Mouse (Mus musculus) limb, embryonic 13.5 days (tissue): ENCODE data around the gene Rassf7. TPM values are rescaled to one million over a fixed set of nuclear protein-coding genes. Genes with fewer than 3 reads are reported as not detected.

Experiments
- ATAC-seq: fragments of 200-750 bp; cut with Nextera tagmentation; 2 replicates; pipeline ENCODE4 v1.8.0; 2017; ENCODE audit warnings: low read depth, moderate number of reproducible peaks, moderate TSS enrichment; ENCODE audit not compliant: low FRiP score
- H3K27ac ChIP-seq: fragments of 300-500 bp; sonication (generic); 2 replicates; pipeline ENCODE4 v1.5.1; 2015; ENCODE audit warnings: inconsistent platforms, mild to moderate bottlenecking, moderate library complexity
- H3K27me3 ChIP-seq: fragments of 300-500 bp; sonication (generic); 2 replicates; pipeline ENCODE4 v1.6.1; 2015; ENCODE audit warnings: mild to moderate bottlenecking, inconsistent platforms
- H3K36me3 ChIP-seq: fragments of 300-500 bp; sonication (generic); 2 replicates; pipeline ENCODE4 v1.6.1; 2015; ENCODE audit warnings: inconsistent platforms, mild to moderate bottlenecking, moderate library complexity
- H3K4me1 ChIP-seq: fragments of 300-500 bp; sonication (generic); 2 replicates; pipeline ENCODE4 v1.6.1; 2015; ENCODE audit warnings: inconsistent platforms
- H3K4me2 ChIP-seq: fragments of 300-500 bp; sonication (generic); replicated peaks from 2 replicates; pipeline ENCODE4 v1.6.1; 2015; ENCODE audit warnings: inconsistent platforms, mild to moderate bottlenecking, moderate library complexity
- H3K4me3 ChIP-seq: fragments of 300-500 bp; sonication (generic); 2 replicates; pipeline ENCODE4 v1.5.1; 2015; ENCODE audit warnings: moderate library complexity, mild to moderate bottlenecking, inconsistent platforms
- H3K9ac ChIP-seq: fragments of 300-500 bp; sonication (generic); 2 replicates; pipeline ENCODE4 v1.6.1; 2015; ENCODE audit warnings: mild to moderate bottlenecking, inconsistent platforms
- H3K9me3 ChIP-seq: fragments of 300-500 bp; sonication (generic); 2 replicates; pipeline ENCODE4 v1.6.1; 2016; ENCODE audit warnings: inconsistent platforms
- WGBS: fragments of 180-500 bp; shearing (Covaris S2); methylation state at CpG from one replicate; pipeline ENCODE4 v1.1.7; 2015; 5-methylcytosine and 5-hydroxymethylcytosine counted together
- polyA plus RNA-seq: library from polyadenylated mRNA; unstranded; fragments of >200 nt; fragmentation: Nextera tagmentation; extraction: Ambion mirVana; gene quantifications from 2 replicates; pipeline ENCODE4 v1.2.1, GENCODE M21; 2015

Gene Rassf7
- polyA plus RNA-seq = 32.7 and 34.0 TPM in 2 replicates

DNA sequence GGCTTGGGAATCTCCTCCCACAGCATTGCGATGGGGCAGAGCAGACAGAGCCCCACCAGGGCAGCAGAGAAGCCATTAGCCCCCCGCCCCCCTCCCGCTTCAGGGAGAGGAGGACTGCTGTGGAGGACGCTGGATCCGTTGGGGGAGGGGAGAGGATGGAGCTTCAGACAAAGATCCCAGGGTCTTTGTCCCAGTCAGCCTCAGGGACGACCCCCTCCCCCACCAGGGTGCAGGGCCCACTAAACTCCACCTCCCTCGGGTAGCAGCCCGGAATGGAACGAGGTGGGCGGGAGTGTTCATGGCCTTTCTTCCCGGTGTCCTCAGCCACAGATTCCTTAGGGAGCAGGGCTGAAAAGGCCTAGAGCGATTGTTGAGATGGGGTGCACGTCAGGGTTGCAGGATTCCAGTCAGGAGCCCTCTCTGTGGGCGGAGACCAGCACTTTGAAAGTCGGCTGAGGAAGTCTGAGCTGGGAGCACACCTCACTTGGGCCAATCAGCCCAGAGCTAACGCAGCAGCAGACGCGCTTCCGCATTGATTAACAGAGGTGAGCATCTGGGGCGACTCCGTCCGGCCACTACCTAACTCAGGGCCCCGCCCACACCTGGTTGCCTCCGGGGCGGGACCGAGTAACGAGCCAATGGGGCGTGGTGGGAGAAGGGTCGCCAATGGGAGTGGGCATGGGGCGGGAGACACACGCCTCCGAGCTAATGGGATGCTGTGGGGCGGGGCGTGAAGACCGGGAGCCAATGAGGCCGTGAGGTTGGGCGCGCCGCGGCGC, at the start of gene Rassf7:
Gene Rassf7, plus strand, starts transcription at position 760 of the 779 bp plus-strand sequence.
- Histone ChIP-seq H3K9ac (peak within 1 kb of the TSS; percentile 74), H3K36me3 (peaks cover 22% of the 10 kb centered on the region), H3K9me3 (no peaks in the 10 kb centered on the region), H3K4me3 (peak within 1 kb of the TSS; percentile 69), H3K27me3 (no peaks in the 10 kb centered on the region), H3K4me2 (peak within 1 kb of the TSS; percentile 89), H3K27ac (peak within 1 kb of the TSS; percentile 87), H3K4me1 (peaks cover 25% of the 10 kb centered on the region)
- peak; percentile 96 for ATAC-seq
- under 1% methylated on average over 41 of the region's 41 CpGs for WGBS

DNA sequence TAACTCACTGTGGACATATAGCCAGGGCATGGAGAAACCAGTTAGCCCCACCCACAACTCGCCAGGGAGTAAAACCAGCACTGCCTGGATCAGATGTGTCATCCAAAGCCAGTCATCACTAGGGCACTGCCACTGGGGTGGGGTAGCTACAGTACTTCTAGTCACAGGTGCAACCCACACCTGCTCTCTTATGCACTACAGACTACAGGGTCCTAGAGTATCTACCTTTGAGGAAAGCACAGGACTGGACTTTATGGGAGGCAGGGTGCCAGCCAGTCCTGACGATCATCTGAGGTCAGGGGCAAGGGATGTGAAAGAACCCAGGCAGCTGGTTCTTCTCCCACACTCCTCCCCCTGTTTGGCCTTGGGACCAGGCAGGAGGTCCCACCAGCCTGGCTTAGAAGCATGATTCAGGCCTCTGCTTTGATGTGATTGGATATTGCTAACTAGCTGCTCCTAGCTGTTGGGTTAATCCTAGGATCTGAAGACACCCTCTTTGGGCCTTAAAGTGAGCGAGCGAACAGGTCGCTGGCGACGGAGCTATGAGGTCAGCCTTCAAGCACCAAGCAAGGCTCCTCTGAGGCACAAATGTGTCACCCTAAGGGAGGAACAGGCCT, 47.7 kb upstream of the Rassf7 start:
- H3K4me3 ChIP-seq = peak overlapping the region; percentile 62
- no peak for ATAC-seq
- peaks cover 32% of the 10 kb centered on the region for H3K36me3 ChIP-seq
- no peaks in the 10 kb centered on the region for H3K27me3 ChIP-seq
- H3K9ac ChIP-seq = peak overlapping the region; percentile 82
- 9% methylated on average over 7 of the region's 7 CpGs for WGBS
- no peaks in the 10 kb centered on the region for H3K9me3 ChIP-seq
- peaks cover 22% of the 10 kb centered on the region for H3K4me1 ChIP-seq
- H3K4me2 ChIP-seq = peak overlapping the region; percentile 77
- no peak overlapping the region; the same call in 1 of the 2 replicates for H3K27ac ChIP-seq

GRCm38 (mm10) chr7:141168518-141168953, 47.1 kb upstream of the Rassf7 start:
- Histone ChIP-seq H3K4me2 (peak overlapping the region; percentile 77), H3K36me3 (peaks cover 27% of the 10 kb centered on the region), H3K9me3 (no peaks in the 10 kb centered on the region), H3K4me3 (peak overlapping the region; percentile 62), H3K27ac (no peak overlapping the region; the same call in 1 of the 2 replicates), H3K9ac (peak overlapping the region; percentile 82), H3K27me3 (no peaks in the 10 kb centered on the region), H3K4me1 (peaks cover 28% of the 10 kb centered on the region)
- WGBS = under 1% methylated on average over 22 of the region's 22 CpGs
- ATAC-seq = no peak

- Histone ChIP-seq H3K36me3 (peaks cover 19% of the 10 kb centered on the region), H3K4me3 (0 out of 2 replicates have a peak overlapping the region, but pooled peaks have one; percentile 62), H3K27ac (peak overlapping the region; percentile 16; the same call in 1 of the 2 replicates), H3K4me1 (peaks cover 28% of the 10 kb centered on the region), H3K9me3 (no peaks in the 10 kb centered on the region), H3K4me2 (peak overlapping the region; percentile 77; the same call in 1 of the 2 replicates), H3K27me3 (no peaks in the 10 kb centered on the region), H3K9ac (peak overlapping the region; percentile 82; the same call in 1 of the 2 replicates)
- no peak for ATAC-seq
- WGBS = 76% methylated on average over 1 of the region's 1 CpGs
Measured at GRCm38 (mm10) chr7:141169300-141169699, 46.4 kb upstream of the Rassf7 start.

- Histone ChIP-seq H3K9ac (no peak overlapping the region), H3K9me3 (no peaks in the 10 kb centered on the region), H3K4me3 (no peak overlapping the region), H3K27me3 (no peaks in the 10 kb centered on the region), H3K4me1 (peaks cover 28% of the 10 kb centered on the region), H3K27ac (0 out of 2 replicates have a peak overlapping the region, but pooled peaks have one; percentile 16), H3K4me2 (no peak overlapping the region), H3K36me3 (peaks cover 13% of the 10 kb centered on the region)
- ATAC-seq = no peak
Measured at GRCm38 (mm10) chr7:141169866-141170265, 45.8 kb upstream of the Rassf7 start.

GRCm38 (mm10) chr7:141172116-141173006, 43.3 kb upstream of the Rassf7 start, which contains the start of gene Rnh1:
Rnh1 (minus strand) TSS chr7:141172857.
- WGBS = 3% methylated on average over 55 of the region's 55 CpGs
- peak within 1 kb of the TSS; percentile 50 for H3K4me3 ChIP-seq
- peak; percentile 98 for ATAC-seq

GRCm38 (mm10) chr7:141173323-141173850, 42.3 kb upstream of the Rassf7 start:
- H3K36me3 ChIP-seq = no peaks in the 10 kb centered on the region
- H3K9ac ChIP-seq = no peak overlapping the region; the same call in 1 of the 2 replicates
- WGBS = 80% methylated on average over 5 of the region's 5 CpGs
- peak overlapping the region; percentile 50 for H3K4me3 ChIP-seq
- peak overlapping the region; percentile 69 for H3K4me2 ChIP-seq
- H3K27ac ChIP-seq = peak overlapping the region; percentile 85
- H3K9me3 ChIP-seq = no peaks in the 10 kb centered on the region
- no peaks in the 10 kb centered on the region for H3K27me3 ChIP-seq
- H3K4me1 ChIP-seq = peaks cover 18% of the 10 kb centered on the region
- no peak for ATAC-seq

More at GRCm38 (mm10) chr7:141172116-141173006, 43.3 kb upstream of the Rassf7 start, which contains the start of gene Rnh1:
- Histone ChIP-seq H3K4me2 (peak within 1 kb of the TSS; percentile 69), H3K27me3 (no peaks in the 10 kb centered on the region), H3K9me3 (no peaks in the 10 kb centered on the region), H3K27ac (peak within 1 kb of the TSS; percentile 85), H3K4me1 (peaks cover 27% of the 10 kb centered on the region), H3K36me3 (no peaks in the 10 kb centered on the region), H3K9ac (peak within 1 kb of the TSS; percentile 73)

DNA sequence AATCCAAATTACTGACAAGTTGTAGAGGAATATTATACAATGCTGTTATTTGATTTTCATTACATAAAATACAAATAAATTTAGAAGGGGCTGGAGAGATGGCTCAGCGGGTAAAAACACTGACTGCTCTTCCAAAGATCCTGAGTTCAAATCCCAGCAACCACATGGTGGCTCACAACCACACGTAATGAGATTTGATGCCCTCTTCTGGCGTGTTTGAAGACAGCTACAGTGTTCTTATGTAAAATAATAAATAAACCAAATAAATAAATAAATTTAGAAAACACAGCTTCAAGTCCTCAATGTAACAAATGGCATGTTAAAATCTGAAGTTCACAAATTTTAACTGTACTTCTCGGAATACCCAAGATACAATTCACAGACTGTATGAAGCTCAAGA, 40.6 kb upstream of the Rassf7 start:
- Histone ChIP-seq H3K4me1 (peaks cover 9% of the 10 kb centered on the region), H3K9ac (peak overlapping the region; percentile 19; the same call in 1 of the 2 replicates), H3K4me3 (no peak overlapping the region), H3K4me2 (no peak overlapping the region), H3K27ac (no peak overlapping the region), H3K27me3 (no peaks in the 10 kb centered on the region), H3K9me3 (no peaks in the 10 kb centered on the region), H3K36me3 (no peaks in the 10 kb centered on the region)
- WGBS = 90% methylated on average over 4 of the region's 4 CpGs
- ATAC-seq = no peak

DNA sequence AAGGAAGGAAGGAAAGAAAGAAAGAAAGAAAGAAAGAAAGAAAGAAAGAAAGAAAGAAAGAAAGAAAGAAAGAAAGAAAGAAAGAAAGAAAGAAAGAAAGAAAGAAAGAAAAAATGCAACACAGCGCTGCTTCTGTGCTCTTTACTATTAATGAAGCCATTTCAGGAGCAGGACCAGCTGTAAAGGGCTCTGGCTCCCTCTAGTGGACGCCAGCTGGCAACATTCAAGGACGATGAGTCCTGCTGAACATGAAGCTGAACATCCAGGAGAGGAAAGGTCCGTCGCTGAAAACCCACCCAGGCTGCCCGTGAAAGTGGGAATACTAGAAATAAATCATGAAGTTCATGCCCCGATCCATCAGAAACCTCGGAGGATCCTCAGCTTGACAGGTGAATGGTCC, 39.5 kb upstream of the Rassf7 start:
- no peak overlapping the region for H3K27ac ChIP-seq
- no peak overlapping the region; the same call in 1 of the 2 replicates for H3K4me2 ChIP-seq
- no peak overlapping the region for H3K9ac ChIP-seq
- ATAC-seq = no peak
- no peaks in the 10 kb centered on the region for H3K9me3 ChIP-seq
- H3K27me3 ChIP-seq = no peaks in the 10 kb centered on the region
- H3K4me3 ChIP-seq = no peak overlapping the region
- WGBS = 2% methylated on average over 8 of the region's 8 CpGs
- no peaks in the 10 kb centered on the region for H3K36me3 ChIP-seq
- H3K4me1 ChIP-seq = peaks cover 9% of the 10 kb centered on the region

DNA sequence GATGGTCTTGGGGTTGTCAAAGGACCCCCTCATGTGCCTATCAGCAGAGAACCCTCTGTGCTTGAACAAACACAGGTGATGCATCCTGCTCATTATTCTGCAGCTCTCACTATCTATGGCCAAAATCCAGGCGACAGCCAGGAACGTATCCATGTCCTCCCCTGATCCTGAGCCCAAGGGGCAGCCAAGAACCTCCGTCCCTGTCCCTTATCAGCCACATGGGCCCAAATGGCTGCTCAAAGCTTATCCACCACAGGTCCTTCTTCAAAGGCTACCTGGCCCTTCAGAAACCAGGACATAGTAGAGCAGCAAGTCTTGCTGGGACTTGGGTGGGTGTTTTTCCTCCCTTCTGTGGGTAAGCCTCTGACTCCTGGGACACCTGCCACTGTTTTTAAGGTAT, 27.5 kb upstream of the Rassf7 start:
- H3K9me3 ChIP-seq = no peaks in the 10 kb centered on the region
- H3K36me3 ChIP-seq = peaks cover 35% of the 10 kb centered on the region
- H3K4me1 ChIP-seq = peaks cover 16% of the 10 kb centered on the region
- WGBS = 85% methylated on average over 3 of the region's 3 CpGs
- H3K4me3 ChIP-seq = no peak overlapping the region
- no peak overlapping the region for H3K4me2 ChIP-seq
- H3K27ac ChIP-seq = no peak overlapping the region
- no peak for ATAC-seq
- H3K27me3 ChIP-seq = no peaks in the 10 kb centered on the region
- H3K9ac ChIP-seq = no peak overlapping the region

GRCm38 (mm10) chr7:141188733-141189132, 26.9 kb upstream of the Rassf7 start:
- no peak overlapping the region for H3K4me2 ChIP-seq
- 91% methylated on average over 3 of the region's 3 CpGs for WGBS
- no peak overlapping the region for H3K4me3 ChIP-seq
- H3K36me3 ChIP-seq = peaks cover 35% of the 10 kb centered on the region
- H3K4me1 ChIP-seq = peaks cover 16% of the 10 kb centered on the region
- no peak overlapping the region for H3K9ac ChIP-seq
- ATAC-seq = no peak
- no peak overlapping the region for H3K27ac ChIP-seq
- H3K27me3 ChIP-seq = no peaks in the 10 kb centered on the region
- no peaks in the 10 kb centered on the region for H3K9me3 ChIP-seq
